Mouse (Mus musculus) intestine, embryonic 16.5 days (tissue): ENCODE results near the gene Ecel1. TPM values are rescaled to one million over a fixed set of nuclear protein-coding genes. Genes with fewer than 3 reads are reported as not detected.

ENCODE experiments used
- ATAC-seq: fragments of 200-750 bp; cut with Nextera tagmentation; 2 replicates; pipeline ENCODE4 v1.8.0; 2017; ENCODE audit warnings: moderate TSS enrichment, moderate library complexity
- H3K27ac ChIP-seq: fragments of 300-500 bp; sonication (generic); 2 replicates; pipeline ENCODE4 v1.5.1; 2014; ENCODE audit warnings: mild to moderate bottlenecking, low read length
- H3K27me3 ChIP-seq: fragments of 300-500 bp; sonication (generic); replicated peaks from 2 replicates; pipeline ENCODE4 v1.6.1; 2014; ENCODE audit warnings: low read length, control low read depth, mixed read lengths; ENCODE audit not compliant: control insufficient read depth, insufficient read depth
- H3K36me3 ChIP-seq: fragments of 300-500 bp; sonication (generic); 2 replicates; pipeline ENCODE4 v1.6.1; 2014; ENCODE audit warnings: low read length, control low read depth; ENCODE audit not compliant: control insufficient read depth, insufficient read depth
- H3K4me1 ChIP-seq: fragments of 300-500 bp; sonication (generic); 2 replicates; pipeline ENCODE4 v1.6.1; 2014; ENCODE audit warnings: low read length, control low read depth, mixed read lengths; ENCODE audit not compliant: control insufficient read depth, insufficient read depth
- H3K4me2 ChIP-seq: fragments of 300-500 bp; sonication (generic); 2 replicates; pipeline ENCODE4 v1.6.1; 2014; ENCODE audit warnings: low read depth, low read length, control low read depth
- H3K4me3 ChIP-seq: fragments of 300-500 bp; sonication (generic); 2 replicates; pipeline ENCODE4 v1.5.1; 2014; ENCODE audit warnings: mild to moderate bottlenecking, low read length
- H3K9ac ChIP-seq: fragments of 300-500 bp; sonication (generic); 2 replicates; pipeline ENCODE4 v1.6.1; 2014; ENCODE audit warnings: low read depth, low read length
- H3K9me3 ChIP-seq: fragments of 300-500 bp; sonication (generic); 2 replicates; pipeline ENCODE4 v1.6.1; 2016; ENCODE audit warnings: low read length, control low read depth; ENCODE audit not compliant: control insufficient read depth
- WGBS: fragments of 180-500 bp; shearing (Covaris S2); extraction: QIAGEN DNeasy Blood & Tissue Kit; methylation state at CpG from one replicate; pipeline ENCODE4 v1.1.7; 2014; 5-methylcytosine and 5-hydroxymethylcytosine counted together
- polyA plus RNA-seq: library from polyadenylated mRNA; unstranded; fragments of >200 nt; fragmentation: Nextera tagmentation; extraction: Ambion mirVana; gene quantifications from 2 replicates; pipeline ENCODE4 v1.2.1, GENCODE M21; 2015

The Ecel1 gene
- polyA plus RNA-seq = 0.95 and 1.1 TPM in 2 replicates

DNA sequence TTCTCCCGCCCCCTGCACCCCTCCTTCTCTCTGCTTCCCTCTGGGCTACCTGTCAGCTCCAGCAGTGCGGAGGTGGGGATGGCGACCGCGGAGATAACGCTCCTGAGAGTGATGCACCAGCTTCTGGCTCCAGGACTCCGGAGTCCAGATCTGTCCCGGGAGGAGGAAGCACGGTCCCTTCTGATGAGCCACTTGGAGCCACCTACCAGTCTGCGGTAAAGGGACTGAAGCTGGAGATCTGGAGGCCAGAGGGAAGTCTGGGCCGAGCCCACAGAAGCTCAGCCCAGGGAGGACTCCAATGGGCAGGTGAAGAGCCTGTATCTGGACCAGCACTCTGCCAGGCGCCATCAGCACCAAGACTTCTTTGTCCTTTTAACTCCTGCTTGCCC, at the start of gene Ecel1:
Gene Ecel1, minus strand, starts transcription at position 323 of the 389 bp plus-strand sequence.
- H3K27ac ChIP-seq = no peak within 1 kb of the TSS
- ATAC-seq = no peak
- H3K9me3 ChIP-seq = no peaks in the 10 kb centered on the region
- H3K9ac ChIP-seq = 0 out of 2 replicates have a peak within 1 kb of the TSS, but pooled peaks have one; percentile 14
- peaks cover 78% of the 10 kb centered on the region for H3K27me3 ChIP-seq
- H3K4me1 ChIP-seq = peaks cover 16% of the 10 kb centered on the region
- 3% methylated on average over 12 of the region's 12 CpGs for WGBS
- peak within 1 kb of the TSS; percentile 49 for H3K4me2 ChIP-seq
- no peaks in the 10 kb centered on the region for H3K36me3 ChIP-seq
- H3K4me3 ChIP-seq = peak within 1 kb of the TSS; percentile 39

- H3K27me3 ChIP-seq = peaks cover 14% of the 10 kb centered on the region
- no peaks in the 10 kb centered on the region for H3K9me3 ChIP-seq
- H3K36me3 ChIP-seq = no peaks in the 10 kb centered on the region
- ATAC-seq = peak; percentile 23; the same call in 1 of the 2 replicates
- H3K4me3 ChIP-seq = no peak overlapping the region
- H3K4me1 ChIP-seq = no peaks in the 10 kb centered on the region
- WGBS = 45% methylated on average over 3 of the region's 3 CpGs
- H3K27ac ChIP-seq = no peak overlapping the region
- H3K4me2 ChIP-seq = no peak overlapping the region
- no peak overlapping the region for H3K9ac ChIP-seq
Observed at GRCm38 (mm10) chr1:87205502-87205901, 49.2 kb upstream of the Ecel1 start.

DNA sequence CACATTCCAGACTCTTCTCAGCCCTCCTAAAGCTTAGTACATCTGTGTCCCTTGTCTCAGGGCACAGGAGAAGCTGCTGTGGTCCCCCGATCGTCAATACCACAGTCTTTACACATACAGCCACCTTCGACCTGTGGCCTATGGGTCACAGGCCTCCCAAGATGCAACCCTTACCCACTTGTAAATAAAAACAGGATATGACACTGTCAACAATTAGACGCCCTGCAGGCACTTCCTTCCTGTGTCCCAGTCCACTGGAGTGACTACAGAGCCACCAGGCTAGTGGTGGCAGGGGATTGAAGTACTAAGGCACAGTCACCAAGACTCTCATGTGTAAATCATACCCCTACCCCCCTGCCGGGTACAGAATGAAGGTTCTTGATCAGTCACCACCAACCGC, 48.7 kb upstream of the Ecel1 start:
- no peak for ATAC-seq
- Histone ChIP-seq H3K4me1 (no peaks in the 10 kb centered on the region), H3K4me2 (no peak overlapping the region), H3K27ac (no peak overlapping the region), H3K4me3 (no peak overlapping the region), H3K27me3 (peaks cover 14% of the 10 kb centered on the region), H3K9ac (no peak overlapping the region), H3K36me3 (no peaks in the 10 kb centered on the region), H3K9me3 (no peaks in the 10 kb centered on the region)
- WGBS = 52% methylated on average over 6 of the region's 6 CpGs

- Histone ChIP-seq H3K4me3 (no peak within 1 kb of the TSS), H3K27ac (no peak within 1 kb of the TSS), H3K4me2 (no peak within 1 kb of the TSS), H3K9me3 (no peaks in the 10 kb centered on the region), H3K4me1 (no peaks in the 10 kb centered on the region), H3K36me3 (no peaks in the 10 kb centered on the region), H3K9ac (no peak within 1 kb of the TSS), H3K27me3 (peaks cover 14% of the 10 kb centered on the region)
- WGBS = 89% methylated on average over 7 of the region's 7 CpGs
- ATAC-seq = no peak
Observed at GRCm38 (mm10) chr1:87204465-87204864, 48.1 kb upstream of the Ecel1 start, which contains the start of gene Chrng. Gene Chrng, plus strand, starts transcription at chr1:87204657.

DNA sequence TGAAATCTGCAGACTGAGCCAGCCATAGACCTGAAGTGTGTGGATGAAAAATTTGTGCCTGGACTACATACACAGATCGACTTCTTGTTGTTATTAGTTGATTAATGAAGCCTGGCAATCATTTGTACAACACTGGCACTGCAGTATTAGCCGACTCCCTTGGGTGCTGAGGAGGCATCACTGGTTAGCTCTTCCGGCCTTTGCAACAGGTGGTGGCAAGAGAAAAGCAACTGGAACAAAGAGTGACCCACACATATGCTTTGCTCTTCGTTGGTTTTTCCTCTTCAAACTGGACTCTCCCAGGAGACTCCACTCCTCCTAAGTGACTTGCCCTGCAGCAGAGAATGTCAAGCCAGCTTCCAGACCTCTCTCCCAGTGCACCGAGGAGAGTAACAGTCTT, 47.5 kb upstream of the Ecel1 start:
- WGBS = 78% methylated on average over 5 of the region's 5 CpGs

GRCm38 (mm10) chr1:87201848-87202247, 45.5 kb upstream of the Ecel1 start:
- 61% methylated on average over 1 of the region's 1 CpGs for WGBS
- H3K4me1 ChIP-seq = no peaks in the 10 kb centered on the region

More for the DNA sequence above, 47.5 kb upstream of the Ecel1 start:
- H3K4me3 ChIP-seq = no peak overlapping the region
- peaks cover 14% of the 10 kb centered on the region for H3K27me3 ChIP-seq
- ATAC-seq = no peak
- H3K9ac ChIP-seq = no peak overlapping the region
- H3K9me3 ChIP-seq = no peaks in the 10 kb centered on the region
- no peaks in the 10 kb centered on the region for H3K36me3 ChIP-seq
- no peaks in the 10 kb centered on the region for H3K4me1 ChIP-seq
- no peak overlapping the region for H3K4me2 ChIP-seq
- H3K27ac ChIP-seq = no peak overlapping the region

GRCm38 (mm10) chr1:87200811-87201210, 44.5 kb upstream of the Ecel1 start:
- Histone ChIP-seq H3K36me3 (no peaks in the 10 kb centered on the region), H3K4me2 (no peak overlapping the region), H3K27me3 (peaks cover 2% of the 10 kb centered on the region; the same call in 1 of the 2 replicates), H3K27ac (no peak overlapping the region), H3K4me1 (no peaks in the 10 kb centered on the region), H3K9me3 (no peaks in the 10 kb centered on the region), H3K9ac (no peak overlapping the region), H3K4me3 (no peak overlapping the region)
- WGBS = 58% methylated on average over 2 of the region's 2 CpGs
- no peak for ATAC-seq

More at GRCm38 (mm10) chr1:87201848-87202247, 45.5 kb upstream of the Ecel1 start:
- H3K4me3 ChIP-seq = no peak overlapping the region
- H3K36me3 ChIP-seq = no peaks in the 10 kb centered on the region
- ATAC-seq = no peak
- no peaks in the 10 kb centered on the region for H3K9me3 ChIP-seq
- H3K4me2 ChIP-seq = no peak overlapping the region
- no peak overlapping the region for H3K9ac ChIP-seq
- peaks cover 10% of the 10 kb centered on the region for H3K27me3 ChIP-seq
- no peak overlapping the region for H3K27ac ChIP-seq

DNA sequence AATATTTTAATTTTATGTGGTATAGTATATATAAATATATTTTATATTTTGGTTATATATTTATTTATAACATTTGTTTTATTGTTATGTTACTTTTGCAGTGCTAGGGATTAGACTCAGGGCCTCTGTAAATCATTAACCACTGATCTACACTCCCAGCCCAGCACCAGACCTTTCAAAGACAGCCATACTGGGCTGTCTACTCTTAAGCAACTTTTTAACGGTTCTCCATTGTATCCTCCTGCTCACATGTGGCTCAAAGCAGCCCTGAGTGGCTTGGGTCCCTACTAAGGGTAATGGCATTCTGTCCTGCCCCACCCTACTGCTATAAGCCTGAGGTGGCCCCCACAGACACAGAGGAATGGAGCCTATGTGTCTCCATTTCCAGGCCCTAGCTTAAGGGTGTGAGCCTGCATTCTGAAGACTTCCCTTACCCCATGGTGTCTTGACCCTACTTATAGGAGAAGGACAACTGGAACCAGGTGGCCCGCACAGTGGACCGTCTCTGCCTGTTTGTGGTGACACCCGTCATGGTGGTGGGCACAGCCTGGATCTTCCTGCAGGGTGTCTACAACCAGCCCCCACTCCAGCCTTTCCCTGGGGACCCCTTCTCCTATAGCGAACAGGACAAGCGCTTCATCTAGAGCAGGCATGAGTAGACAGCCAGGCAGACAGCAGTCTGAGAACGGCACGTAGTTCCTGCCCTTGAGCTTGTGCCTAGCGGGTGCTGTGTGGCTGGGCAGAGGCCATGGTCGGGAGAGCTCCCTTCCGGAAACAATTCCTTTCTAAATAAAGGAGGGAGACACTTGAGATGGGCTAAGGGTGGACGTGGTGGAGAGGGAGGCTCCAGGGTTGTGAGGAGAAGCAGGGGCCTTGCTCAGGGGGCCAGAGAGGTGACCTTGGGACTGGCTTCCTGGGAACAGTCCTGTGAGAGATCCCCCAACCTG, 42.1 kb upstream of the Ecel1 start:
- Histone ChIP-seq H3K9ac (no peak overlapping the region), H3K9me3 (no peaks in the 10 kb centered on the region), H3K27ac (no peak overlapping the region), H3K4me2 (no peak overlapping the region), H3K36me3 (no peaks in the 10 kb centered on the region), H3K27me3 (no peaks in the 10 kb centered on the region), H3K4me3 (no peak overlapping the region), H3K4me1 (no peaks in the 10 kb centered on the region)
- WGBS = 69% methylated on average over 12 of the region's 12 CpGs
- ATAC-seq = peak; percentile 81

GRCm38 (mm10) chr1:87197296-87197695, 41.0 kb upstream of the Ecel1 start:
- 75% methylated on average over 9 of the region's 9 CpGs for WGBS
- no peak overlapping the region for H3K9ac ChIP-seq
- no peaks in the 10 kb centered on the region for H3K9me3 ChIP-seq
- H3K4me2 ChIP-seq = no peak overlapping the region
- ATAC-seq = no peak
- H3K27ac ChIP-seq = no peak overlapping the region
- H3K4me3 ChIP-seq = no peak overlapping the region
- H3K36me3 ChIP-seq = no peaks in the 10 kb centered on the region
- no peaks in the 10 kb centered on the region for H3K27me3 ChIP-seq
- H3K4me1 ChIP-seq = no peaks in the 10 kb centered on the region
